Mouse (Mus musculus): ENCODE measurements around the gene Gpc6. TPM values are rescaled to one million over a fixed set of nuclear protein-coding genes. Genes with fewer than 3 reads are reported as not detected.
"Not testable (repeated sequence)": the region's sequence is repeated elsewhere in the genome, so short reads cannot be mapped to it uniquely, and the experiment has no call there.

The Gpc6 gene
- total and polyA plus RNA-seq, 3 experiments = 5.1 to 12.2 (median 9.5) TPM

GRCm38 (mm10) chr14:117369331-117369866 lies 444.3 kb downstream of the Gpc6 start:
- DNase-seq = no peak

- no peak for DNase-seq
Measured at GRCm38 (mm10) chr14:117376822-117377376, 451.8 kb downstream of the Gpc6 start.

GRCm38 (mm10) chr14:117379979-117380378 lies 454.9 kb downstream of the Gpc6 start:
- no peak for DNase-seq

- DNase-seq = no peak
Measured at GRCm38 (mm10) chr14:117383188-117383587, 458.1 kb downstream of the Gpc6 start.

GRCm38 (mm10) chr14:117384096-117384770 lies 459.1 kb downstream of the Gpc6 start:
- DNase-seq = no peak

DNA sequence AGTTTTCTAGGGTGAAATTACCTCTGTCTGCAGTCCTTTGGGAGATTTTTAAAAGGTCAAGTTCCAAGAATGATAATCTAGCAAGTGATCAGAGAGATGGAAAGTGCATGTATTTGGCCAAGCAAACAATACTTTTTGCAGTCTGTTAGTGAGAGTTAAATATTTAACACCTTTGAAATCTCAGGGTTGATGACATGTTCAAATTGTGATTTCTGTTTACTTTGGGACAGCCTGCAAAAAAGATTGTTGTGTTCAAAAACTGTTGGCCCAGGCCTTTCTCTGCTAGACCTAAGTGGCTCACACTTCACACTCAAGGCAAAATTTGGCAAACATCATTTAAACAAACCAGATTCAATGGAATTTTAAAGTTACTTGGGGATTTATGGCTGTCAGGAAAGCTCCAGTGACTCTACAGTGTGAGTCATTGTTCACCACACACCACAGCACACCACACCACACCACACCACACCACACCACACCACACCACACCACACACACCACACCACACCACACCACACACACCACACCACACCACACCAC lies 460.7 kb downstream of the Gpc6 start:
- DNase-seq = no peak

DNA sequence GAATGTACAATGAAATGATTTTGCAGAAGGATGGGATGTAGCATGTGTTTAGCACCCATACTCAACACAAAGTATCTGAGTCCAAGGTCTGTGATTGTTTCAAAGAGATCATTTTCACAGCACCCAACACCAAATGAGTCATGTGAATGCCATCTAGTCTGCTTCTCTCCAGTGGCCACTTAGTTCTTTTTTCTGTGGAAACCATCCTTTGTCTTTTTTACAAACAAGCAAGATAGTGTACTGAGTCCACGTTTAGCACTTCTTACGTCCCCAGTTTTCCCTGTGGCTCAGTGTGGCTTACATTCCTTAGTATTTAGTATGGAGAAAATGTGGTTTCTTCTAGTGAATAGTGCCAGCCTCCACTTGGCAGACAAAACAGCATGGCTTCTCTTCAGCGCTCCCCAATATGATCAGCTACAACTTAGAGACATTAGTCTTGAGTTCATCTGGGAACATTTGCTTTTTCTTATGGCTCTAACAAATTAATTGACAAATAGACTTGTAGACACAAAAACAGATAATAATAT lies 465.7 kb downstream of the Gpc6 start:
- no peak for DNase-seq

DNA sequence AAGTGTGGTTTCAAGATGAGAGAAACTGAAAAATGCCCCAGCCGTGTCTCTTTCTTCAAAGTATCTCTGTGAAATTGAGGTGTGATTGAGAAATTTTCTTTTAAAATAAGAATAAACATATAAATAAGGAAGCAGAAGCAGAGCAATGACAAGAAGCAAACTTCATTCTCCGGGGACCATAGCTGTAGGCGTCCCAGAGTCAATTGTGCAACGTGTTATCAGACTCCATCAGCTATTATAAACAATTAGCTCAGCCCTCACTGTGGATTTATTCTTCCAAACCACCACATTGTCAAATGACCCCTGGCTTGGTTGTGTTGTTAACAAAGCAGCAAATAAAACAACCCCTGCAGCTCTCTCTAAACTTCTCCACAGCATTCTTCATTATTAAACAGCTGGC lies 466.3 kb downstream of the Gpc6 start:
- no peak for DNase-seq

DNA sequence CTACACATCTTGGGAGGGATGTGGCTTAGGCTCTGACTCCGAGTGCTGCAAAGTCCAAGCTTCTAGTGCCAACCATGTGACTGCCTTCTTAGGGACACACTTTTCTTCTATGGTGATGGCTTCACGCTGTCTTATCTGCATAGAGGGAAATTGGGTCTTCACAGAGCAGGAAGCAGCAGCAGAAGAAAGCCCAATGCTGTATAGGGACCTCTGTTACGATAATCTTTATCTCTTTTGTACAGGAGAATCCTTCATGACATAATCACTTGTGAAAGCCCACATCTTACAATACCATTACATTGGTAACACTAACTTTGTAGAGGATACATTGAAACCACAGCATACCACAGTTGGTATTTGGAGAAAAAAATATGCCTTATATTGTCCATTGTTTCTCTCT lies 472.1 kb downstream of the Gpc6 start:
- no peak for DNase-seq

DNA sequence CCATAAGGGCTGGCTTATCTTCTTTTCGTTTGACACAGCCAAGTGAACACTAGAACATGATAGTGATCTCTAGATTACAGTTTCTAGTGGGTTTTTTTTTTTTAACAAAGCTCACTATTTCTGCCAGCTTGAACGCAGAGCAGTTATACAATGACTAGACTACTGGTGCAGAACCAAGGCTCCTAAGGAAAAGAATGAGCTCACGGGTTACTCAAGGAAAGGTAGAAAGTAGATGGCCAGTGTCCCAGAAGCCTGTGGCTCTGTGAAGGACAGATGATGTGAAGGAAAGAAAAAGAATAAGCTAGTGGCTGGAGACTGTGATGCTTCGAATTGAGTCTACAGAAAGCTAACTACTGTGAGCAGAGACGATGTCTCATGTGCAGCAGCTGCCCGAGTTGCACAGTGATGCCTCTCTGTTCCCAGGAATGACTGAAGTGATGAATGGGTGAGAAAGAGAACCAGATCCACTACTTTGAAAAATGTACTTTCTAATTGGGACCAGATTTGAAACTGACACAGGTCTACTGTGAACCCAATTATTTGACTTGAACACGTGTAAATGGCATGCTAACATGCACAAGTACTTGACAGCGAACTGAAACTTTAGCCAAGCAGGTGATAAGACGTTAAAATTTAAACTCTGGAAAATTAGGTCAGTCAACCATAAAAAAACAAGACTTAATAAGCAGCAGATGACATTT lies 482.9 kb downstream of the Gpc6 start:
- no peak for DNase-seq

- DNase-seq = no peak
Measured at GRCm38 (mm10) chr14:117408525-117408835, 483.4 kb downstream of the Gpc6 start.

DNA sequence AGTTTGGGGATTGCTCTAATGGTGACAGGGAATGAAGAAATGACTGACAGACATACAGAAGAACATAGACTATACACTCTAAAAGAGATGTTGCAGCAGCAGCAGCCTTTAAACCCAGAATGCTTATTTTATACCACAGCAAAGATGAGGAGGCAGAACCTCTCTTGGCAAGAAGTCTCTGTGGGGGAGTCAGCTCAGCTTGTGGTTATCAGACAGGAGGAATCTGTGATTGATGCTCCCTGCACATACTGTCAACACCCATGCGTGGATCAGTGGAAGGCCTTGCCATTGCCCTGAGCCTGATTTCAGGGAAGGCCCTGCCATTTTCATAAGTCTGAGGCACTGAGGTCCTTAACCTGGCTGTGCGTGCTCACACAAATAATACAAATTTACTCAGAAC lies 484.7 kb downstream of the Gpc6 start:
- DNase-seq = no peak

DNA sequence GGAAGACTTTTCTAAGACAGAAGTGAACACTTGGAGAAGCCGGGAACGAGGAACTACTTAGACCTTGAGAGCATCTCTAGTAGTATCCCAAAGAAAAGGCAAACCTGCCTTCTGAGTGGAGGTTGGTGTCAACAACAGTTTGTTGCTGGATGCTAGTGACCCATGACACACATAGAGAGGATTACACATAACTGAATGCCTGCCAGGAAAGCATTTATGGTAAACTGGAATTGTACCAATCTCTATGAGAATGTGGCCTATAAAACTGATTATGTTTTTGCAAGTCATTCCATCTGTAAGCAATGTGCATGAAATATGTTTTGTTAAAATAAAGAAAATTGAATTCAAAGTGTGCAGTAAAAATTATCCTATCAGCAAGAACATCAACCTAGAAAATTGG lies 485.4 kb downstream of the Gpc6 start:
- no peak for DNase-seq

GRCm38 (mm10) chr14:117415045-117415444 lies 489.9 kb downstream of the Gpc6 start:
- no peak for DNase-seq

GRCm38 (mm10) chr14:117419561-117420218 lies 494.6 kb downstream of the Gpc6 start:
- DNase-seq = no peak

DNA sequence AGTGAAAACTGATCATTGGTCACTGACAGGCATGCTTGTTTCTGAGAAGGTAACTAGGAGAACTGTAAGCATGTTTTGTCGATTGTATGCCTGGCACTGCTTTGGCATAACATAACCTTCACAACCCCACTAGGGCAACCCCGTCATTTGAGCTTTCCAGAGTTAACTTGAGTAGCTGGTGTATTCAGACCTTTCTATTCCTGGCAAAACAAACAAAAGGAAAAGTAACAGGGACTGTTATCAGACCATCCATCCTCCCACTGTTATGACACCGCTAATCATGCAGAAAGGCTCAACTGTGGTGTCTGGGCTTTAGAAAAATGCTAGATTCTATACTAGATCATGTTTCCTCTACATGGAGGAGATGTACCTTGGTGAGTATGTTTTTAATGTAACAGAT lies 496.1 kb downstream of the Gpc6 start:
- DNase-seq = no peak

DNA sequence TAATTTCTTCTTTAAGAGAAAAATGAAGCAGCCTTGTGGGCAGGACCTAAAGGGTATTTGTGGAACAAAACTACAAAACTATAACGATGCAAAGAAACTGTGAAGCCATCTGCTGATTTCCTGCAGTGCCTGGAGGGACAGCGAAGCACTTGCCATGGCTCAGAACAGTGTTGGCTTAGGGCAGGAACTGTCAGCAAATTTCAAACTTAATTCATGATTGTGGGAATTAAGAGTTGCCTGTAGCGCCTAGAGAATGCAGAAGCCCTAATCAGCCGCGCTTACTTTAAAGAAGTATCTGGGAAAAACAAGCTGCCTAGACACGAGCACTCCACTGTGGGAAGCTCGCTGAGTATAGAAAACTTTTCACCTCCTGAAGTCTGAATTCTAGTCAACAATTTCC lies 501.0 kb downstream of the Gpc6 start:
- no peak for DNase-seq

- no peak for DNase-seq
Measured at GRCm38 (mm10) chr14:117427776-117428175, 502.7 kb downstream of the Gpc6 start.

GRCm38 (mm10) chr14:117435739-117436138 lies 510.6 kb downstream of the Gpc6 start:
- no peak for DNase-seq

GRCm38 (mm10) chr14:117446675-117447231 lies 521.6 kb downstream of the Gpc6 start:
- DNase-seq = not testable (repeated sequence)

DNA sequence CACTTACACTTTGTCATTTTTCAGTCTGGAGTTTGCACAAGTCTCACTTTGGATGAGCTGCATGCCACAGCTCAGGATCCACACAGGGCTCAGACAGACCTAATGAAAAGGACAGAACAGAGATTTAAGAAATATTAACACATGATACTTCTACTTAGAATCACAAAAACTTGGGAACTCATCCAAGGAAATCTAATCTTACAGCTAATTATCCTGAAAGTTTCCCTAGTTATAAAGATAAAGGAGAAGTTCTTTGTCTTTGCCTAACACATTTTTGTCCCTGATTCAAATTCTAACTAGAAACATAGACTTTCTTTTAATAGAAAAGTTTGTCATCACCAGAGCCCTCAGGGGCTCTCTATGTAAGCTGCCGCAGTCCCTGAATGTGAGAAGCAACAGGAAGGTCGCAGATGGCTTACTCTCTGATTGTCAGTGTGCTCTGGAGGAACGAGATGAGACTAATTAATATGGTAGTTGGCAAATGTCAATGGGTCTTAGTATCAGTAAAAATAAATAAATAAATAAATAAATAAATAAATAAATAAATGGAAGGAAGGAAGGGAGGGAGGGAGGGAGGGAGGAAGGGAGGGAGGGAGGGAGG lies 526.4 kb downstream of the Gpc6 start:
- DNase-seq = no peak

DNA sequence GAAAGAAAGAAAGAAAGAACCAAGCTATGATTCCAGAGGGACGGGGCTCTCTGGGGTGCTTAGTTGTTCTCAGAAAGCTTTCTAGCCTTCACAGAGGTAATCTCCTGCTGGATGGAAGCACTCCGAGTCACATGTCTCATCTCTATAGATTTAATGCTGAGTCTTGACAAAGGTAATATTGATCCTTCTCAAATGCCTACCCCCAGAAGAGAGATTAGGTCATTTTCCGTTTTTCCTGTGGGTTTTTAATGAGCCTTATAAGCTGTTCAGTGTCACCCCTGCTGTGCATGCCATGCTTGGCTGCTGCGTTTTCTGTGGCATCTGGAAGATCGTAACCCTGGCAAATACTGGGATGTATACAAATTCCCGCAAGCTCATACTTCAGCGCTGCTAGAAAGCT lies 527.0 kb downstream of the Gpc6 start:
- DNase-seq = no peak

Measured in adrenal gland, adult 2 months (tissue).